Mouse (Mus musculus) layer of hippocampus, adult 6 months (tissue): Measurements from ENCODE around the gene Tnfrsf14. TPM values are rescaled to one million over a fixed set of nuclear protein-coding genes. Genes with fewer than 3 reads are reported as not detected.

Source experiments
- long read RNA-seq, 2 experiments: library from polyadenylated mRNA; unstranded; transcript quantifications; one replicate each; pipeline ENCODE4 v2.0.0; 2019 to 2020
- polyA plus RNA-seq: library from polyadenylated mRNA; unstranded; fragments of <200 nt; fragmentation: Nextera tagmentation; gene quantifications from 2 replicates; pipeline ENCODE4 v1.2.3, GENCODE M21; 2021

Tnfrsf14 gene
- 0.80 and 0.84 TPM in 2 replicates for polyA plus RNA-seq
- long read RNA-seq, experiment 1 = 0 reads
- long read RNA-seq, experiment 2 = 0 reads

GRCm38 (mm10) chr4:154928395-154929087 is at the start of gene Tnfrsf14:
Tnfrsf14 (minus strand) TSS chr4:154928563.

GRCm38 (mm10) chr4:154963901-154964580 is 35.7 kb upstream of the Tnfrsf14 start, which contains the start of gene Pank4:
Pank4 (plus strand) TSS chr4:154964123.

GRCm38 (mm10) chr4:154960690-154961225 is 32.4 kb upstream of the Tnfrsf14 start, which contains the start of gene Hes5:
Hes5 (plus strand) TSS chr4:154960923.

GRCm38 (mm10) chr4:154898506-154899446 is 29.6 kb downstream of the Tnfrsf14 start, which contains the start of gene Fam213b:
Fam213b (minus strand) TSS chr4:154899135.

Other genes with a start within 250 kb of the Tnfrsf14 start
- gene Ttc34, start 91.1 kb downstream of the Tnfrsf14 start, polyA plus RNA-seq = 5.1 and 5.8 TPM in 2 replicates
- 0.14 and 0.35 TPM in 2 replicates for gene Mmel1, start 59.0 kb downstream of the Tnfrsf14 start, polyA plus RNA-seq
- 176 and 177 TPM in 2 replicates for gene Fam213b, start 29.4 kb downstream of the Tnfrsf14 start, polyA plus RNA-seq
- gene Hes5, start 32.4 kb upstream of the Tnfrsf14 start, polyA plus RNA-seq = 42.2 and 81.5 TPM in 2 replicates
- gene Pank4, start 35.6 kb upstream of the Tnfrsf14 start, polyA plus RNA-seq = 15.0 and 16.3 TPM in 2 replicates
- gene Plch2, start 128.2 kb upstream of the Tnfrsf14 start, polyA plus RNA-seq = 15.6 and 18.7 TPM in 2 replicates
- gene Pex10, start 138.5 kb upstream of the Tnfrsf14 start, polyA plus RNA-seq = 8.9 and 10.7 TPM in 2 replicates
- 202 and 207 TPM in 2 replicates for gene Rer1, start 157.8 kb upstream of the Tnfrsf14 start, polyA plus RNA-seq
- gene Morn1, start 158.0 kb upstream of the Tnfrsf14 start, polyA plus RNA-seq = 3.4 and 5.5 TPM in 2 replicates